Mouse (Mus musculus): ENCODE results near the gene Psg16. TPM values are rescaled to one million over a fixed set of nuclear protein-coding genes. Genes with fewer than 3 reads are reported as not detected.

Gene Psg16
- polyA plus RNA-seq, 2 experiments, result 0.23 to 0.33 TPM

DNA sequence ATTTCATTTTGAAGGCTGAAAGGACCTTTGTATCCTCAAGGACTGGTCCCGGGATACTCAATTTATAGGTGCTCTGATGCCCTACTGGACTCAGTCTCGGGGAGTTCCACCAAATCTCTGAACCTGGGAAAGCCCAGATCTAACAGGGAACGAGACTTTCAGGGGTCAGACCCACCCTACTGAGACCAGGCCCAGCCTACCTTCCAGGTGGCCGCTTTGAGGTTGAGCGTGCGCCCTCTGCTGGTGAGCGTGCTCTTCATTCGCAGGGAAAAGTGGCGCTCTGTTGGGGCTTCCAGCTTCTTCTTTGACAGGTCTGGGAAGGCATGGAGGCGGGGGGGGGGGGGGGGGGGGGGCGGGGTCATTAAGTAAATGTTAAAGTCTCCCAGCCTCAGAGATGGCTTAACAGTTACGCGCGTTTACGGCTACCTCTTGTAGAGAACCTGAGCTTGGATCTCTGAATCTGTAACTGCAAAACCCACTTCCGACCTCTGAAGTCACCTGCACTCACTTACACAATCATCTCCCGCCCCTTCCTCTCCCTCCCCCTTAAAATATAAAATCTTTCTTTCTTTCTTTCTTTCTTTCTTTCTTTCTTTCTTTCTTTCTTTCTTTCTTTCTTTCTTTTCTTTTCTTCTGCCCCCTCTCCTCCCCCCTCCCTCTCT lies 22.8 kb upstream of the Psg16 start:
- no peak overlapping the region for H3K9ac ChIP-seq (ENCODE audit: low read depth, low read length, severe bottlenecking)
- 11% methylated on average over 15 of the region's 17 CpGs for WGBS
- H3K4me1 ChIP-seq (ENCODE audit: control insufficient read depth, insufficient read depth, low read length), result peaks cover 5% of the 10 kb centered on the region; the same call in 1 of the 2 replicates
- no peak overlapping the region for H3K4me3 ChIP-seq (replicated peaks; ENCODE audit: low read length)
- DNase-seq (ENCODE audit: low spot score) (peak; percentile 67), ATAC-seq (ENCODE audit: low FRiP score, low read depth) (0 out of 2 replicates have a peak, but pooled peaks have one; percentile 20)
- H3K9me3 ChIP-seq (ENCODE audit: control insufficient read depth, low read length), result no peaks in the 10 kb centered on the region
- peaks cover 58% of the 10 kb centered on the region for H3K36me3 ChIP-seq (ENCODE audit: control insufficient read depth, insufficient read depth, low read length)
- no peak for TF ChIP-seq POLR2A (IDR thresholded peaks at IDR 0.05; ENCODE audit: borderline replicate concordance, extremely low read depth, insufficient read depth, insufficient read length)
- H3K27me3 ChIP-seq (ENCODE audit: control insufficient read depth, insufficient read depth, low read length), result no peaks in the 10 kb centered on the region
- no peak overlapping the region for H3K27ac ChIP-seq (replicated peaks; ENCODE audit: low read depth, low read length)
- no peak overlapping the region for H3K4me2 ChIP-seq (replicated peaks; ENCODE audit: low read depth, low read length, severe bottlenecking)

DNA sequence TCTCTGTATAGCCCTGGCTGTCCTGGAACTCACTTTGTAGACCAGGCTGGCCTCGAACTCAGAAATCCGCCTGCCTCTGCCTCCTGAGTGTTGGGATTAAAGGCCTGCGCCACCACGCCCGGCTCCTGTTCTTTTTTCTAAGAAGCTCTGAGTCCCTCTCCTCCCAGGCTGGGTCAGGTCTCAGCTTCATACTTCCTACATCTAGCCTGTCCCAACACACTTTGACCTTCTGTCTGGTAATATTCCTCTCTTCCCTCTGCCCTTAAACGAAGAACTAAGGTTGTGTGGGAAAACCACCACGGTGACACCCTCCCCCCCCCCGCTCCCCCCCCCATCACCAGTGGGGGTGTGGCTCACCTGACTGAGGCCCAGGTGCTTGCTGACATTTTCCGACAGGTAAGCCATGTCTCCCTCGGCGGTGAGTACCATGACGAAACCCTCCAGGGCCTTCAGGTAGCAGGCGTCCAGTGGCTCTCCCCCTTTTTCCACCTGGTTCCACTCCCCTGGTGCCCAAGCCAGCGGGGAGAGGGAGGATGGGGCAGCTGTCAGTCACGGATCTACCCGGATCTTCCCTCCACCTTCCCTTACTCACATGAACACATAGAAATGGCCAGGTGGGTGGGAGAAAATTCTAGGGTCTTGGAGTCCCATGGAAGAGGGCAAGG lies 19.4 kb upstream of the Psg16 start:
- Histone ChIP-seq H3K27ac (replicated peaks; ENCODE audit: low read depth, low read length) (no peak overlapping the region), H3K9me3 (ENCODE audit: control insufficient read depth, low read length) (no peaks in the 10 kb centered on the region), H3K4me2 (replicated peaks; ENCODE audit: low read depth, low read length, severe bottlenecking) (no peak overlapping the region), H3K27me3 (ENCODE audit: control insufficient read depth, insufficient read depth, low read length) (no peaks in the 10 kb centered on the region), H3K4me1 (ENCODE audit: control insufficient read depth, insufficient read depth, low read length) (peaks cover 39% of the 10 kb centered on the region), H3K9ac (ENCODE audit: low read depth, low read length, severe bottlenecking) (no peak overlapping the region), H3K4me3 (replicated peaks; ENCODE audit: low read length) (no peak overlapping the region), H3K36me3 (ENCODE audit: control insufficient read depth, insufficient read depth, low read length) (peaks cover 34% of the 10 kb centered on the region)
- ATAC-seq (ENCODE audit: low FRiP score, low read depth), result no peak
- no peak for TF ChIP-seq POLR2A (IDR thresholded peaks at IDR 0.05; ENCODE audit: borderline replicate concordance, extremely low read depth, insufficient read depth, insufficient read length)
- no peak for DNase-seq (ENCODE audit: low spot score)
- 85% methylated on average over 14 of the region's 16 CpGs for WGBS

DNA sequence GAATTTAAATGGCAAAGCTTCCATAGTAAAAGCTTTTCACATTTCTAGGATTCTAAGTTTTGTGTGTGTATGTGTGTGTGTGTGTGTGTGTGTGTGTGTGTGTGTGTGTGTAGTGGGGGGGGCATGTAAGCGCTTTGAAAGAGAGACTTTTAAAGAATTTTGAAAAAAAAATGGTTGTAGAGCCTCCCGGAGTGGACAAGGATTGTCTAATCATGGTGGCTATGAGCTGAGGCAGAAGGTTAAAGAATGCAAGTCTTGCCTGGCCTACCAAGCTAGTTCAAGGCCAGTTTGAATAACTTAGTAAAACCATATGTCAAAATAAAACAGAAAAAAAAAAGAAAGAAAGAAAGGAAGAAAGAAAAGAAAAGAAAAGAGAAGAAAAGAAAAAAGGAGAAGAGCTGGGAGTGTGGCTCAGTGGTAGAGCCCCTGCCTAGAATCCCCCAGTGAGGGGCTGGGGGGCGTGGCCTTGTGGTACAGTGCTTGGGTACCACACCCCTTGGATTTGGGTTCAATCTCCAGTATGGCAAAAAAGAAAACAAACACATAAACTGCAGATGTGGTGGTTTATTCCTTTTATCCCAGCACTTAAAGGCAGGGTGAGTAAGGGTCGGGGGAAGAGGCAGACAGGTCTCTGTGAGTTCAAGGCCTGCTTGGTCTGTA lies 18.4 kb upstream of the Psg16 start:
- H3K27me3 ChIP-seq (ENCODE audit: control insufficient read depth, insufficient read depth, low read length), result no peaks in the 10 kb centered on the region
- H3K4me3 ChIP-seq (replicated peaks; ENCODE audit: low read length), result peak overlapping the region; percentile 43
- WGBS, result 97% methylated on average over 4 of the region's 4 CpGs
- peaks cover 47% of the 10 kb centered on the region for H3K4me1 ChIP-seq (ENCODE audit: control insufficient read depth, insufficient read depth, low read length)
- no peak overlapping the region for H3K27ac ChIP-seq (replicated peaks; ENCODE audit: low read depth, low read length)
- DNase-seq (ENCODE audit: low spot score) (no peak), ATAC-seq (ENCODE audit: low FRiP score, low read depth) (no peak)
- TF ChIP-seq POLR2A (IDR thresholded peaks at IDR 0.05; ENCODE audit: borderline replicate concordance, extremely low read depth, insufficient read depth, insufficient read length), result no peak
- peaks cover 25% of the 10 kb centered on the region for H3K36me3 ChIP-seq (ENCODE audit: control insufficient read depth, insufficient read depth, low read length)
- peak overlapping the region; percentile 80 for H3K4me2 ChIP-seq (replicated peaks; ENCODE audit: low read depth, low read length, severe bottlenecking)
- H3K9ac ChIP-seq (ENCODE audit: low read depth, low read length, severe bottlenecking), result no peak overlapping the region
- no peaks in the 10 kb centered on the region for H3K9me3 ChIP-seq (ENCODE audit: control insufficient read depth, low read length)

DNA sequence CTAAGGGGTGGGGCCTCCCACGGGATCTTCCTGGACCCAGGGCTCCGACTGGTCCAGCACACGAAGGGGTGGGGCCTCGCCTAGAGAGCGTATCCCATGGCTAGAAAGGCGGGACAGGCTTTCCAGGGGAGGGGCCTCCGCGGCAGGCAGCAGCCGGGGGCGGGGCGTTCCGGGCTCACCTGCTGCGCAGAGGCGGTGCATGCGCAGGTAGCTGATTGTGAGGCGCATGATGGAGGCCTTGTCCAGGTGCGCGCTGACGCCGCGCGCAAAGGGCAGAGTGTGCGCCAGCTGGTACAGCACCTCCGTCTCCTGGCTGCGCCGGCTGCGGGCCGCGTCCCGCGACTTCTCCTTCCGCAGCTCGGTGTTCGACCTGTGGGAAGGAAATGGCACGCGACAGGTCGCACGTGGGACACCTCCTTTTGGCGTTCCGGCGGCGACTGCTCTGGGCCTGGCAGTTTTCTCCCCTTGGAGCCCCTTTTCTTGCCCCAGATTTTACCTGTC lies 17.7 kb upstream of the Psg16 start:
- no peak for TF ChIP-seq POLR2A (IDR thresholded peaks at IDR 0.05; ENCODE audit: borderline replicate concordance, extremely low read depth, insufficient read depth, insufficient read length)
- peak; percentile 83 for DNase-seq (ENCODE audit: low spot score)
- Histone ChIP-seq H3K4me1 (ENCODE audit: control insufficient read depth, insufficient read depth, low read length) (peaks cover 54% of the 10 kb centered on the region), H3K36me3 (ENCODE audit: control insufficient read depth, insufficient read depth, low read length) (peaks cover 19% of the 10 kb centered on the region), H3K4me3 (replicated peaks; ENCODE audit: low read length) (peak overlapping the region; percentile 43), H3K9me3 (ENCODE audit: control insufficient read depth, low read length) (no peaks in the 10 kb centered on the region), H3K9ac (ENCODE audit: low read depth, low read length, severe bottlenecking) (peak overlapping the region; percentile 49), H3K27me3 (ENCODE audit: control insufficient read depth, insufficient read depth, low read length) (no peaks in the 10 kb centered on the region), H3K27ac (replicated peaks; ENCODE audit: low read depth, low read length) (peak overlapping the region; percentile 81), H3K4me2 (replicated peaks; ENCODE audit: low read depth, low read length, severe bottlenecking) (peak overlapping the region; percentile 80)
- 1% methylated on average over 36 of the region's 42 CpGs for WGBS
- ATAC-seq (ENCODE audit: low FRiP score, low read depth), result peak; percentile 53
